Mouse (Mus musculus) c-Kit-positive CD71-positive TER-119-positive erythroid progenitor cells, embryonic 14.5 days (primary cell): ENCODE measurements around the gene Cks2.
"Not testable (repeated sequence)": the region's sequence is repeated elsewhere in the genome, so short reads cannot be mapped to it uniquely, and the experiment has no call there.

ENCODE experiments used
- DNase-seq: peaks from one replicate; pipeline ENCODE4 v3.0.0-alpha.2; 2013; ENCODE audit warnings: low spot score

Cks2 gene

GRCm38 (mm10) chr13:51638958-51639357, 6.1 kb upstream of the Cks2 start:
- DNase-seq, result no peak

GRCm38 (mm10) chr13:51641424-51641823, 3.6 kb upstream of the Cks2 start:
- no peak for DNase-seq

GRCm38 (mm10) chr13:51642171-51642778, 2.8 kb upstream of the Cks2 start:
- DNase-seq, result no peak

- DNase-seq, result no peak
Measured at GRCm38 (mm10) chr13:51643924-51644828, 856 bp upstream of the Cks2 start.

GRCm38 (mm10) chr13:51645872-51646271, 840 bp downstream of the Cks2 start:
- DNase-seq, result peak; percentile 59

GRCm38 (mm10) chr13:51646362-51647027, 1.5 kb downstream of the Cks2 start:
- DNase-seq, result no peak

- DNase-seq, result no peak
Measured at GRCm38 (mm10) chr13:51647770-51648169, 2.7 kb downstream of the Cks2 start.

- DNase-seq, result peak; percentile 80
Measured at GRCm38 (mm10) chr13:51648237-51648636, 3.2 kb downstream of the Cks2 start.

- DNase-seq, result no peak
Measured at GRCm38 (mm10) chr13:51649740-51650139, 4.7 kb downstream of the Cks2 start.

- peak; percentile 88 for DNase-seq
Measured at GRCm38 (mm10) chr13:51651408-51652064, 6.5 kb downstream of the Cks2 start, which contains the start of gene Secisbp2. Gene Secisbp2, plus strand, starts transcription at chr13:51651697.

- DNase-seq, result no peak
Measured at GRCm38 (mm10) chr13:51653159-51653558, 8.1 kb downstream of the Cks2 start.

GRCm38 (mm10) chr13:51653961-51654360, 8.9 kb downstream of the Cks2 start:
- DNase-seq, result no peak

GRCm38 (mm10) chr13:51656516-51657235, 11.6 kb downstream of the Cks2 start:
- no peak for DNase-seq

GRCm38 (mm10) chr13:51658094-51658493, 13.1 kb downstream of the Cks2 start:
- DNase-seq, result no peak

- DNase-seq, result no peak
Measured at GRCm38 (mm10) chr13:51659573-51659972, 14.5 kb downstream of the Cks2 start.

- no peak for DNase-seq
Measured at GRCm38 (mm10) chr13:51663561-51663960, 18.5 kb downstream of the Cks2 start.

GRCm38 (mm10) chr13:51668195-51668594, 23.2 kb downstream of the Cks2 start:
- not testable (repeated sequence) for DNase-seq

GRCm38 (mm10) chr13:51676641-51677040, 31.6 kb downstream of the Cks2 start:
- no peak for DNase-seq

GRCm38 (mm10) chr13:51677041-51677440, 32.0 kb downstream of the Cks2 start:
- no peak for DNase-seq

GRCm38 (mm10) chr13:51677630-51678185, 32.7 kb downstream of the Cks2 start:
- DNase-seq, result peak; percentile 37

GRCm38 (mm10) chr13:51678687-51679086, 33.7 kb downstream of the Cks2 start:
- no peak for DNase-seq
